Mouse (Mus musculus): ENCODE data around the gene Naf1. TPM values are rescaled to one million over a fixed set of nuclear protein-coding genes. Genes with fewer than 3 reads are reported as not detected.
A peak's percentile ranks its signal among the peaks of the same experiment; 100 is the strongest.

Gene Naf1
- total RNA-seq (2021), result 10 to 100 TPM; 14.7 to 15.7 TPM
- long read RNA-seq, partial matches to known transcripts, result 4 of 6 reads
- long read RNA-seq, other reads (novel, unspliced or antisense), result 0 of 6 reads

- DNase-seq (ENCODE audit: low spot score in 2 of 2), result peak; percentile 91 to 94
Measured at GRCm38 (mm10) chr8:66860023-66860422, at the start of gene Naf1. Gene Naf1 (plus strand): TSS chr8:66860217.

GRCm38 (mm10) chr8:66860921-66861588, 1.0 kb downstream of the Naf1 start:
- DNase-seq (ENCODE audit: low spot score in 2 of 2), result peak; percentile 30 to 49

DNA sequence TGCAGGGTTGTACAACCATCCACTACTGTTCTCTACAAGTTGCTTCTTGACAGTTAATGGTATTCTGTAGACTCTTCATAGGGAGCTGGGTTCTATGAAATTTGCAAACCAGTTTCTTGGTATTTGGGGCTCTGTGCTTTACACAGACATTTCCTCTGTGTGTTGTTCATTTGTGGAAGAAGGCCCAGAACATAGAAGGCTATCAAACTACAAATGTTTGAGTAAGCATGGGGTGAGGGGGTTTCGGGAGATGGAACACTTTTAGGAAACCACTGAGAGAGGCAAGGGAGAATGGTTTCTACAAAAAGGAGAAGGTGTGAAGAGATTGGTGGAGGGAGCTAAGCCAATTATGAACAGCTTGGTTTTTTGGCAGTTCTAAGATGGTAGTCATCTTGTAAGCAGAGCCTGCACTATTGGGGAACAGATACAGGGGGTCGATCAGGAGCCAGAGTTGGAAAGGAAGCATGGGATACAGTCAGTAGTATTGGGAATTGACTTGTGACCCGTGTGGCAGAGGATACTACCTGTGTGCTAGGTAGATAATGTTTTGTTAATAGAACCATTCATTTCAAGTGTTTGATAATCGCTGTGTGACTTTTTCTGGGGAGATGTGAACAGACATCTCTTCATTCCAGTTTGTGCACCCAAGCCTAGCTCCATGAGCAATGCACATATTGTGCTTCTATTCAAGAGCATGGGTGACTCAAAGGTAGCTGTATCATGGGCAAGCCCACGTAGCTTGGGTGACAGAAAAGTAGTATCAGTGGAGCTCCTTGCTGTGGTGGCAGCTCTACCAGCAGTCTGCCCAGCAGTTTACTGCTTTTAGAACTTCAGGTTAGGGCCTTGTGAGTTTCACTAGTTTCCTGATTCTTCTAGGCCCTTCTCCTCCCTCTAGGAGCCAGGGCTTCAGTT, 1.8 kb downstream of the Naf1 start:
- no peak for DNase-seq (ENCODE audit: low spot score in 2 of 2)

- no peak for DNase-seq (ENCODE audit: low spot score in 2 of 2)
Measured at GRCm38 (mm10) chr8:66863761-66864160, 3.7 kb downstream of the Naf1 start.

DNA sequence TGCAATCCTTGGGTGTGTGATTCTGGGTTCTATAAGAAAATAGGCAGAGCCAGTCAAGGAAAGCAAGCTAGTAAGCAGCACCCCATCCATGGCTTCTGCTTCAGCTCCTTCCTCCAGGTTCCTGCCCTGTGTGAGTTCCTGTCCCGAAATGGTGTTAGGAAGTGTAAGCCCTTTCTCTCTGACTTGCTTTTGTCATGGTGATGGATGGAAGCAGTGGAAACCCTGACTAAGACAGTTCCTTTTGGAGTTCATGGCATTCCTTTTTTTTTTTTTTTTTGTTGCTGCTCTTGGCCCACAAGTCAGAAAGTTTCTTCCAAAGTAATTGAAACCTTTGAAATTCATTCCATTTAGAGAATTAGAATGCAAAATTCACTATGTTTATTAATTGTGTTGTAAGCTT, 5.1 kb downstream of the Naf1 start:
- DNase-seq (ENCODE audit: low spot score in 2 of 2), result no peak

DNA sequence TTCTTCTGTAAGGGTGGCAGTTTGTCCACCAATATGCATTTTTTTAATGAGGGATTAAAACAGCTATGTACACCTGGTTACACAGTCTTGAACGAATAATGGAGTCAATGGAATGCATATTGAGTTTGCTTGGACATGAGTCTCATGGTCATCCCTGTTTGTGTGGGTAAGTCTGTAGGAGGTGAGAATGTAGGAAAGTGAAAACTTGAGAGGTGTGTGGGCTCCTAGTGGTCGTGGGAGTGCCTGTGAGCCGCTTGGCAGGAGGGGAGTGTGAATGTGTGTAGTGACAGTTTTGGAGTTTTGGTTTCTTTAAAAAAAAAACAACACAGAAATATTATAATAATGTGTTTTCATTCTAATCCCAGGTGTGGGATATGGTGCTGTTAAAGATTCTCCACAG, 7.7 kb downstream of the Naf1 start:
- DNase-seq (ENCODE audit: low spot score in 2 of 2), result no peak

GRCm38 (mm10) chr8:66869211-66869932, 9.4 kb downstream of the Naf1 start:
- no peak for DNase-seq (ENCODE audit: low spot score in 2 of 2)

DNA sequence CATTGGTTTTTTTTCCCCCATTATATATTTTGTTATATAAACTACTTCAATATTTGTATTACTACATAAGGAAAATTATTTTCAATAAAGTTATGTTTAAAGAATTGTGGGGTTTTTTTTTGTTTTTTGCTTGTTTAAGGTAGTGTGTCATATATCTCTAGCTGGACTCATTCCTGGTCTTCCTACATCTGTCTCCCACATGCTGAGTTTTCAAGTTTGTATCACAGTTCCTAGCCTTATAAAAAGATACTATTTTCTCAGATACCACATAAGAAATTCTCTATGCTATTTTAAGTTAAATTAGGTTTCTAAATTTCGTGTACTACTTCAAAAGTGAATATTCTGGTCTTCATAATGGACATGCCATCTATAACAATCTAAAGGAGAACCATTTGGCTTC, 23.8 kb downstream of the Naf1 start:
- no peak for DNase-seq (ENCODE audit: low spot score in 2 of 2)

GRCm38 (mm10) chr8:66891879-66892278, 31.9 kb downstream of the Naf1 start:
- no peak for DNase-seq (ENCODE audit: low spot score in 2 of 2)

GRCm38 (mm10) chr8:66905000-66905399, 45.0 kb downstream of the Naf1 start:
- DNase-seq (ENCODE audit: low spot score in 2 of 2), result no peak

DNA sequence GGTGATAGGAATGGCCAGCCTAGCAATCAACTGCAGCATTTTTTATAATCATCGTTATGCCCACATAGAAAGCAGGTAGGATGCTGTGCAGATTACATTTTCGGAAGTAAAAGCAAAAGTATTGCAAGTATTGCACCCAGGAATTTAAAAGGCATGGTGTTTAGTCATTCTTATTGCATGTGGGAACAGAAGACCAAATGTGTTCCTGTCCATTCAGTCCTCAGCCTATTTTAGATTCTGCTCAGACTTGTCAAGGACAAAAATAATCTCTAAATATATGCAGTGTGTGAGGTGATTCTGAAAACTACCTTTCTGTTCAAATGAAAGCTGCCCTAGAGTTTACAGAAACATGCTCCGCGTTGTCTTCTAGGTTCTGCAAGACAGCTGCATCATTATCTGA, 45.5 kb downstream of the Naf1 start:
- DNase-seq (ENCODE audit: low spot score in 2 of 2), result no peak

DNA sequence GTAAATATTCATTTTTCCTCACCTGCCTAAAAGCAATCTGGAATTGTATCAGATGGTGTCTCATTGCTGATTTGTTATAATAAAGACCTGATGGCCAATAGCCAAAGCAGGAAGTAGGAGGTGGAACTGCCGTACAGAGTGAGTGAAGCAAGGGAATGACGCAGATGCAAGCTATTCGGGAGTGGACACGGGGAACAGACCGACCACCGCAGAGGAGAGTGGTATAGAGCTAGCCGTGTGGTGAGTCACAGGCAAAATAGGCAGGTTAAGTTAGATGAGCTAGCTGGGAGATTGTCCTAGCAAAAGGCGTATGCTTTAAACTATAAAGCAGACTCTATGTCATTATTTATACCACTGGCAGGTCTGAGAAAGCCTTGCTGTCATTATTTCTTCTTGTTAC, 46.1 kb downstream of the Naf1 start:
- DNase-seq (ENCODE audit: low spot score in 2 of 2), result no peak

DNA sequence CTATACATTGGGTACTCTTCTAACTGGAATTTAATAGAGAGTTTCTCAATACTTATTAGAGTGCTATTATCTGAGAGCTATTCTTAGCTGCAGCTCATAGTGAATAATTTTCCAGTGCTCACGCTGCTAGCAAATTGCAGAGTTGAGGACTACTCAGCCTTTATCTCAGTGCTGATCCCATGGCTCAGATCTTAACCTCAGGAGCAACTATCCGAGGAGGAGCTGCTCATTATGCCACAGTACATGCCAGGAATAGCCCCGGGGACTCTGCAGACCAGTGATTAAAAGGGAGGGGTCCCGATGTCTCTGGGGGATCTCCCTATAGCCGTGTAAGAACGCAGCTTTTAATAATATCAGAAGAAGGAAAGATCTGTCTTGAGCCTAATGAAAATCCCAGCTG, 50.7 kb downstream of the Naf1 start:
- DNase-seq (ENCODE audit: low spot score in 2 of 2), result no peak

- peak; percentile 19 to 38 for DNase-seq (ENCODE audit: low spot score in 2 of 2)
Measured at GRCm38 (mm10) chr8:66913616-66914536, 53.9 kb downstream of the Naf1 start.

DNA sequence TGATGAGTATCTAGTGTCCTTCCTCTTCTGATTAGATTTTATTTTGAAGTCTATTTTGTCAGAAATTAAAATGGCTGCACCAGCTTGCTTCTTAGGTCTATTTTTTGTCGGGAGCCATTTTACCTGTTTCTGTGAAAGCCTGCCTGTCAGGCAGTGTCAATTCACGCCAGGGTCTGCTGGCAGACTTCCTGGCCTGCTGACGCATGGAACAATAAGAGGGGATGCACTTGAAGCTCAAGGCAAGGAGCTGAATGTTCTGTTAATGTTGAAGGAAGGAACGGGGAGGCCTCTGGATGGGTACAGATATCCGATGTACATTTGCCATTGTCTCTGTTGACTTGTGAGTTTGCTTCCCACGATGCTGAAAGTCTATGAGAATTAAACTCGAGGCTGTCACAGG, 56.0 kb downstream of the Naf1 start:
- DNase-seq (ENCODE audit: low spot score in 2 of 2), result no peak

- DNase-seq (ENCODE audit: low spot score in 2 of 2), result no peak
Measured at GRCm38 (mm10) chr8:66917695-66918467, 57.9 kb downstream of the Naf1 start.

GRCm38 (mm10) chr8:66918471-66918870, 58.5 kb downstream of the Naf1 start:
- no peak for DNase-seq (ENCODE audit: low spot score in 2 of 2)

GRCm38 (mm10) chr8:66933746-66934145, 73.7 kb downstream of the Naf1 start:
- DNase-seq (ENCODE audit: low spot score in 2 of 2), result no peak

DNA sequence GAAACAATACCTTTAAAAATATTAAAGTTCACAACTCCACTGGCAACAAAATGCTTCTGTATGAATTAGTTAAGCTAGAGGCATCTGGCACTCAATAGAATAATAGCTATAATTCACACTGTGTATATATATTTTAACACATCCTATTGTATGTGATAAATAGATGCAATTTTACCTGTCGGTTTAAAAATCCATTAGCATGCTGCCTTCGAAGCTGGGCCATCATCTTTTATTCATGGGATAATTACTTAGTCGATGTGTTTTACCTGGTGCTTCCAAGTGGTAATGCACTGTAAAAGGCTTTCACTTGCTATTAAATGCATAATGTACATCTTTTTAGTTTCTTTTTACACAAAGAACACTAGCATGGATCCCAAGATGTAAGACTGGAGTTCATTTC, 76.2 kb downstream of the Naf1 start:
- no peak for DNase-seq (ENCODE audit: low spot score in 2 of 2)

Data from layer of hippocampus, postnatal 10 days (tissue).